Mouse (Mus musculus) myocyte (in vitro differentiated cells): ENCODE data around the gene Nfe2.

Experiments
- CEBPB ChIP-seq: IDR thresholded peaks from 2 replicates; pipeline ENCODE4 v1.6.1; 2011; ENCODE audit warnings: mild to moderate bottlenecking, moderate library complexity; ENCODE audit not compliant: poor library complexity, insufficient read depth, severe bottlenecking
- E2F4 ChIP-seq: IDR thresholded peaks from one replicate; pipeline ENCODE4 v1.6.1; 2011; ENCODE audit warnings: mild to moderate bottlenecking, control low read depth, moderate library complexity; ENCODE audit not compliant: insufficient read depth
- MAX ChIP-seq: IDR thresholded peaks from one replicate; pipeline ENCODE4 v1.6.1; 2011; ENCODE audit warnings: low read depth, mild to moderate bottlenecking, control low read depth
- MYOD1 ChIP-seq, 3 experiments: IDR thresholded peaks; one replicate each; pipeline ENCODE4 v1.6.1; 2011; ENCODE audit warnings: control low read depth in 2 of 3, low read depth in 2 of 3, mild to moderate bottlenecking in 2 of 3, moderate library complexity in 1 of 3; ENCODE audit not compliant: insufficient read length in 2 of 3, control insufficient read depth in 1 of 3
- MYOG ChIP-seq, 3 experiments: IDR thresholded peaks; one replicate each; pipeline ENCODE4 v1.6.1; 2011; ENCODE audit warnings: control low read depth in 2 of 3, low read depth in 2 of 3, mild to moderate bottlenecking in 2 of 3; ENCODE audit not compliant: insufficient read length in 2 of 3, control insufficient read depth in 1 of 3, insufficient read depth in 1 of 3
- POLR2A ChIP-seq: IDR thresholded peaks from one replicate; pipeline ENCODE4 v1.6.1; 2011; ENCODE audit warnings: low read depth, mild to moderate bottlenecking, control low read depth, moderate library complexity; ENCODE audit not compliant: insufficient read length
- POLR2AphosphoS2 ChIP-seq: IDR thresholded peaks from one replicate; pipeline ENCODE4 v1.6.1; 2011; ENCODE audit warnings: low read depth, control low read depth; ENCODE audit not compliant: insufficient read length
- TCF12 ChIP-seq: IDR thresholded peaks from one replicate; pipeline ENCODE4 v1.6.1; 2011; ENCODE audit warnings: mild to moderate bottlenecking, control low read depth; ENCODE audit not compliant: poor library complexity, insufficient read depth, severe bottlenecking
- TCF3 ChIP-seq: IDR thresholded peaks from one replicate; pipeline ENCODE4 v1.6.1; 2011; ENCODE audit warnings: low read depth, control low read depth; ENCODE audit not compliant: insufficient read length
- USF1 ChIP-seq: IDR thresholded peaks from one replicate; pipeline ENCODE4 v1.6.1; 2011; ENCODE audit warnings: low read depth, mild to moderate bottlenecking, control low read depth, moderate library complexity

GRCm38 (mm10) chr15:103303916-103304615 is 45.9 kb upstream of the Nfe2 start:
- TF ChIP-seq TCF12, result no peak
- TF ChIP-seq MYOG (IDR thresholded peaks at IDR 0.05; ENCODE audit: control insufficient read depth in 1 of 3, insufficient read depth in 1 of 3, insufficient read length in 2 of 3, low read depth in 2 of 3), result no peak
- no peak for TF ChIP-seq POLR2A
- TF ChIP-seq MAX, result no peak
- no peak for TF ChIP-seq CEBPB
- no peak for TF ChIP-seq USF1
- TF ChIP-seq TCF3, result no peak
- TF ChIP-seq POLR2AphosphoS2, result no peak
- TF ChIP-seq MYOD1 (IDR thresholded peaks at IDR 0.05; ENCODE audit: control insufficient read depth in 1 of 3, insufficient read length in 2 of 3, low read depth in 2 of 3), result no peak
- no peak for TF ChIP-seq E2F4
